Mouse (Mus musculus): ENCODE data around the gene Unc13b.

DNA sequence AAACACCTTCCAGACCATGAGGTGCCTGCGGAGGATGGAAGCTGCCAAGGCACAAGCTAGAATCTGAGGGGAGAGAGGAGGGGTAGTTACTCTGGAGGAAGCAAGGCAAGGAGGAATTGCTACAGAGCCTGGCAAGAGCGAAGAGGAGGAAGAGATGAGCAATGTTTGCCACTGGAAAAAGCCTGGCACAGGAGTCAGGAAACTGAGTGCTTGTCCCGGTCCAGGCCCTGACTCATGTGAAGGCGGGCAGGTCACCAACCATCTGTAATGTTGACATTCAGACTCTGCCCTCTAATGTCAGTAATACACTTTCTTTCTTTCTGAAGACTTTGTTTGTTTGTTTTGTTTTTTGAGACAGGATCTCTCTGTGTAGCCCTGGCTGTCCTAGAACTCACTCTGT, 40.6 kb upstream of the Unc13b start:
- no peak for TF ChIP-seq POLR2A (IDR thresholded peaks at IDR 0.05; ENCODE audit: insufficient read length, low read depth)
- TF ChIP-seq E2F4 (IDR thresholded peaks at IDR 0.05; ENCODE audit: insufficient read depth): no peak
